Mouse (Mus musculus): ENCODE data around the gene Uckl1. TPM values are rescaled to one million over a fixed set of nuclear protein-coding genes. Genes with fewer than 3 reads are reported as not detected.

The Uckl1 gene
- polyA plus RNA-seq, 1 experiment from 2014 or later, result 38.3 TPM

DNA sequence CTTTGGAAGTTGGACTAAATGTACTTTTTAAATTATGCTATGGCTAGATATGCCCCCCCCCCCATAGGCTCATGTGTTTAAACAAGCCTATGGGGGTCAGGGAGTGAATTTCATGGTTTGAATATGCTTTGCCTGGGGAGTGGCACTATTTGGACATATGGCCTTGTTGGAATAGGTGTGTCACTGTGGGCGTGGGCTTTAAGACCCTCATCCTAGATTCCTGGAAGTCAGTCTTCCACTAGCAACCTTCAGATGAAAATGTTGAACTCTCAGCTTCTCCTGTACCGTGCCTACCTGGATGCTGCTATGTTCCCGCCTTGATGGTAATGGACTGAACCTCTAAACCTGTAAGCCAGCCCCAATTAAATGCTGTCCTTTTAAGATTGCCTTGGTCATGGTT is 52.1 kb downstream of the Uckl1 start:
- H3K36me3 ChIP-seq (ENCODE audit: insufficient read depth), result peaks cover 24% of the 10 kb centered on the region; the same call in 1 of the 2 replicates
- H3K9ac ChIP-seq, result no peak overlapping the region
- no peak for DNase-seq
- no peaks in the 10 kb centered on the region for H3K4me1 ChIP-seq (ENCODE audit: insufficient read depth)
- TF ChIP-seq CTCF (IDR thresholded peaks at IDR 0.05; ENCODE audit: low read depth), result no peak
- no peak overlapping the region for H3K27ac ChIP-seq (ENCODE audit: low read depth)
- WGBS, result 92% methylated on average over 3 of the region's 3 CpGs
- no peak overlapping the region for H3K4me2 ChIP-seq
- H3K4me3 ChIP-seq (ENCODE audit: low read depth, low read length), result no peak overlapping the region
- ATAC-seq (ENCODE audit: insufficient read depth), result no peak
- H3K27me3 ChIP-seq (ENCODE audit: insufficient read depth, low read length), result no peaks in the 10 kb centered on the region
- no peaks in the 10 kb centered on the region; the same call in 1 of the 2 replicates for H3K9me3 ChIP-seq (ENCODE audit: low read depth, low read length)

DNA sequence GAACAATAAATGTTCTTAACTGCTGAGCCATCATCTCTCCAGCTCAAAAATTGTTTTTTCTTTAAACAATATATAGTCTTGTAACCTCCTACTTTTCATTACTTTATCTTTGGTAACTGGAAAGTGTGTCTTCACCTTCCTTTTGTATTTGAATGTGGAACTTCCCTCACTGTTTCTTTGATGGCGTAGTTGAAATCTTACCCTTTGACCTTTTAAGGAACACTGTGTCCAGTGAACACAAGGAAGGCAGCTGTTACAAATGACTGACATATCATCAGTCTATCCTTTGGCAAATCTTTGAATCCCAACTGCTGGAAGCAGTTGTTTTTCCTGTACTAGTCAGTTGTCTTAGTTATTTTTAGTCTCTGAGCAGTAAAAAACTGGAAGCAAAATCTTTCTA is 55.6 kb downstream of the Uckl1 start:
- H3K4me2 ChIP-seq, result no peak overlapping the region
- H3K4me3 ChIP-seq (ENCODE audit: low read depth, low read length), result no peak overlapping the region
- no peak overlapping the region for H3K9ac ChIP-seq
- TF ChIP-seq CTCF (IDR thresholded peaks at IDR 0.05; ENCODE audit: low read depth), result no peak
- no peaks in the 10 kb centered on the region for H3K4me1 ChIP-seq (ENCODE audit: insufficient read depth)
- H3K36me3 ChIP-seq (ENCODE audit: insufficient read depth), result peaks cover 26% of the 10 kb centered on the region; the same call in 1 of the 2 replicates
- no peaks in the 10 kb centered on the region for H3K27me3 ChIP-seq (ENCODE audit: insufficient read depth, low read length)
- ATAC-seq (ENCODE audit: insufficient read depth), result no peak
- DNase-seq, result no peak
- H3K9me3 ChIP-seq (ENCODE audit: low read depth, low read length), result no peaks in the 10 kb centered on the region; the same call in 1 of the 2 replicates
- WGBS, result 86% methylated on average over 1 of the region's 1 CpGs
- no peak overlapping the region for H3K27ac ChIP-seq (ENCODE audit: low read depth)

DNA sequence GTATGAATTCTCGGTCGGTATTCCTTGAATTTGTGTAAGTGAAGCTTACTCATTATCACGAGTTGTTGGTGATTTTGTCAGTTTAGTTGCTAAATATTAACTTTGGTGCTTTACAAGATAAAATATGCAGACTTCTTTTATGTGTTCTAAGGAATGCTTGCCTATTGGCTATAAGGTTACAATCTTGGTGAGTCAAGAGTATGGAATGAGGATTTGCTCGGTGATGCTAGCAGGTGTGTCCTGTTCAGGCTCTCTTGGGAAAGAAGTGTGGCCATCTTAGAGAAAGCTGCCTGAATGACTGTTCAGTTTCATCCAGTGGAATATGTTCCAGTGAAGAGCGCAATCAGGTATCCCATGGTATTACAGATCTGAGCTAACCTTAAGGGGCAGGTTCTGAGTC is 59.2 kb downstream of the Uckl1 start:
- Histone ChIP-seq H3K9ac (no peak overlapping the region), H3K4me2 (no peak overlapping the region), H3K4me1 (ENCODE audit: insufficient read depth) (0 out of 2 replicates have a peak, but pooled peaks cover 6% of the 10 kb centered on the region), H3K27me3 (ENCODE audit: insufficient read depth, low read length) (no peaks in the 10 kb centered on the region), H3K9me3 (ENCODE audit: low read depth, low read length) (no peaks in the 10 kb centered on the region; the same call in 1 of the 2 replicates), H3K36me3 (ENCODE audit: insufficient read depth) (peaks cover 25% of the 10 kb centered on the region; the same call in 1 of the 2 replicates), H3K4me3 (ENCODE audit: low read depth, low read length) (no peak overlapping the region), H3K27ac (ENCODE audit: low read depth) (peak overlapping the region; percentile 65)
- DNase-seq (no peak), ATAC-seq (ENCODE audit: insufficient read depth) (no peak)
- 78% methylated on average over 5 of the region's 5 CpGs for WGBS
- no peak for TF ChIP-seq CTCF (IDR thresholded peaks at IDR 0.05; ENCODE audit: low read depth)

DNA sequence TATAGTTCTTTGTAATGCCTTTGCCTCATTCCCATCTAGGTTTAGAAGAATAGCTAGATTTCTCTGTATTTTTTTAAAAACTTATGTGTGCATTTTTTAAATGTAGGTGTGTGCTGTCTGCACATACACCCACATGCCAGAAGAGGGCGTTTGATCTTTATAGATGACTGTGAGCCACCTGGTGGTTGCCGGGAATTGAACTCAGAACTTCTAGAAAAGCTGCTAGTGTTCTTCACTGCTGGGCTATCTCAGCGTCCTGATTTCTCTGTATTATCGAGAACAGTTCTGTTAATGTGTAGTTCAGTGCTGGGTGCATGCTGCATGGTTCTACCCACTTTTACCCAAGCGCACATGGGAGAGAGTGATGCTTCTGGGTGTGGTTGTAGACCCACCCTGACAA is 61.9 kb downstream of the Uckl1 start:
- Histone ChIP-seq H3K9ac (no peak overlapping the region; the same call in 1 of the 2 replicates), H3K27me3 (ENCODE audit: insufficient read depth, low read length) (no peaks in the 10 kb centered on the region), H3K4me2 (no peak overlapping the region), H3K9me3 (ENCODE audit: low read depth, low read length) (no peaks in the 10 kb centered on the region), H3K4me1 (ENCODE audit: insufficient read depth) (peaks cover 11% of the 10 kb centered on the region; the same call in 1 of the 2 replicates), H3K27ac (ENCODE audit: low read depth) (no peak overlapping the region), H3K4me3 (ENCODE audit: low read depth, low read length) (no peak overlapping the region), H3K36me3 (ENCODE audit: insufficient read depth) (peaks cover 18% of the 10 kb centered on the region; the same call in 1 of the 2 replicates)
- no peak for ATAC-seq (ENCODE audit: insufficient read depth)
- TF ChIP-seq CTCF (IDR thresholded peaks at IDR 0.05; ENCODE audit: low read depth), result peak; percentile 55
- DNase-seq, result peak; percentile 56
- WGBS, result 72% methylated on average over 5 of the region's 5 CpGs

DNA sequence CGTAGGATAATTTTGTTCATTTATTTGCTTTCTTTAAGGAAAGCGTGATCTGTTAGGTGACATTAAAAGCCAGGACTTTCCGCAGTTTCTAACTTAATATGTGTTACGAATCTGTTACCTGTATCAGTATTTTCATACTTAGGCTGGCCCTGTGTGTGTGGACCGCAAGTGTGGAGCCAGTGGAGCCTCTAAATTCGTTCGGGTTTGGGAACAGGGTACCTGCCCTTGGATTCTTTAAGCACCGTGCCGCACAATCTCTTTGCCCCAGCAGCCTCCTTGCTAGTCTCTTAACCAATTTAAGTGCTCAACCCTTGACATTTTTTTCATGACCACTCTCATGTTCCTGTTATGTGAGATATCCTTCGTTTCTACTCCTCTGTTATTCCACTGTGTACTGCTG is 63.2 kb downstream of the Uckl1 start:
- Histone ChIP-seq H3K36me3 (ENCODE audit: insufficient read depth) (peaks cover 26% of the 10 kb centered on the region), H3K9me3 (ENCODE audit: low read depth, low read length) (no peaks in the 10 kb centered on the region), H3K4me3 (ENCODE audit: low read depth, low read length) (peak overlapping the region; percentile 96), H3K27ac (ENCODE audit: low read depth) (no peak overlapping the region), H3K4me1 (ENCODE audit: insufficient read depth) (peaks cover 11% of the 10 kb centered on the region; the same call in 1 of the 2 replicates), H3K9ac (peak overlapping the region; percentile 93), H3K27me3 (ENCODE audit: insufficient read depth, low read length) (no peaks in the 10 kb centered on the region), H3K4me2 (peak overlapping the region; percentile 82)
- WGBS, result 35% methylated on average over 10 of the region's 10 CpGs
- ATAC-seq (ENCODE audit: insufficient read depth) (no peak), DNase-seq (peak; percentile 9)
- no peak for TF ChIP-seq CTCF (IDR thresholded peaks at IDR 0.05; ENCODE audit: low read depth)

DNA sequence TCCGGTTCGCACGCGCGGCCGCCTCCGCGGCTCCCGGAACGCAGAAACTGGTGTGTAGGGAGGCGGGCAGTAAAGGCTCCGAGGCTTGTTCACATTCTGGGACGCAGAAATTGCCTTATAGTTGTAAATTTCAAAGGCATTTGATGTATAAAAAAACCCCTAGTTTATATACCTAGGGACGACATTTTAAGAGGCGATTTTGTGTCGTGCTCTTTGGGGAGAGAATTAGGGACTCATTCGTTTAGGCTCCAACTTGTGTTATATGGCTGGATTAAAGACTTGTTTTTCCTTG is 63.8 kb downstream of the Uckl1 start:
- Histone ChIP-seq H3K36me3 (ENCODE audit: insufficient read depth) (peaks cover 32% of the 10 kb centered on the region), H3K9ac (peak overlapping the region; percentile 93), H3K4me2 (peak overlapping the region; percentile 82), H3K9me3 (ENCODE audit: low read depth, low read length) (no peaks in the 10 kb centered on the region), H3K4me1 (ENCODE audit: insufficient read depth) (peaks cover 11% of the 10 kb centered on the region; the same call in 1 of the 2 replicates), H3K4me3 (ENCODE audit: low read depth, low read length) (peak overlapping the region; percentile 96), H3K27me3 (ENCODE audit: insufficient read depth, low read length) (no peaks in the 10 kb centered on the region), H3K27ac (ENCODE audit: low read depth) (peak overlapping the region; percentile 98)
- TF ChIP-seq CTCF (IDR thresholded peaks at IDR 0.05; ENCODE audit: low read depth), result no peak
- ATAC-seq (ENCODE audit: insufficient read depth) (no peak), DNase-seq (no peak)
- WGBS, result 0% methylated on average over 17 of the region's 17 CpGs

DNA sequence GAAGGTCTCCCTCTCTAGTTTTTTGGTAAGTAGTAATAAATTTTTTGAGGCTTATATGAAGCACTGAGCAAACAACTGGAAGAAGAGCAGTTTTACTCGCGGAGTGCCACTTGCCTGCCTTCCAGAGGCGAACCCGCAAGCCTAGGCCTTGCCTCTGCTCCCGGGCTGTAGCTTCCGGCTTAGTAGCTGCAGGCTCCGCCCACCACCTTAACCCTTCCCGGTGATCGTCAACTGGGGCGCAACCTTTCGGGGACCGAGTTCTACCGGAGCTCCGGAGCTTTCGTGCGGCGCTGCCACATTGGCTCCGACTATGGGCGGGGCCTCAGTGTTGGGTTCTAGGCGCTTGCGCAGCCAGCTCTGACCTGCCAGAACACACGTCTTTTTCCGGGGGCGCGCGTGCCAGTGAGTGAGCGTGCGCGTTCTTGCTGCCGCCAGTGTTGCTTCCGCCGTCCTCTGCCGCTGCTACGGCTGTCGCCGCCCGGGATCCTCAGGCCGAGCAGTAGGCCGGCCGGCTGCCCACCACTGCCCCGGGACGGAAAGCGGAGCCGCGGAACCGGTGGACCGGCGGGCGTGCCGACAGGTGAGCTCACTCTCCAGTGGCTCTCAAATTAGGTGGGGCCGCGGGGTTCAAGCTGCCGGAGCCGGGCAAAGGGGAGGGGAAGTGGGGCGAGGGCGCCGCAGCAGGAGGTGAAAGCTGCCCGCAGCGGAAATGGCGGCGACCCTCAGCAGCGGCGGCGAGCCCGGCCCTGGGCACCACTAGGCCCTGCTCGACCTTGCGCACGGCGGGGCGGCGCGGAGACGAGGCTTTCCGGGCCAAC is 64.4 kb downstream of the Uckl1 start, which contains the start of gene Dnajc5:
Gene Dnajc5 (plus strand): TSS at position 368 of the 818 bp plus-strand sequence.
- H3K4me2 ChIP-seq, result peak within 1 kb of the TSS; percentile 82
- H3K27ac ChIP-seq (ENCODE audit: low read depth), result peak within 1 kb of the TSS; percentile 98
- WGBS, result under 1% methylated on average over 74 of the region's 74 CpGs
- TF ChIP-seq CTCF (IDR thresholded peaks at IDR 0.05; ENCODE audit: low read depth), result no peak
- H3K4me1 ChIP-seq (ENCODE audit: insufficient read depth), result peaks cover 11% of the 10 kb centered on the region; the same call in 1 of the 2 replicates
- DNase-seq (peak; percentile 99), ATAC-seq (ENCODE audit: insufficient read depth) (peak; percentile 98)
- no peaks in the 10 kb centered on the region for H3K27me3 ChIP-seq (ENCODE audit: insufficient read depth, low read length)
- peaks cover 37% of the 10 kb centered on the region for H3K36me3 ChIP-seq (ENCODE audit: insufficient read depth)
- H3K9ac ChIP-seq, result peak within 1 kb of the TSS; percentile 93
- no peaks in the 10 kb centered on the region for H3K9me3 ChIP-seq (ENCODE audit: low read depth, low read length)
- peak within 1 kb of the TSS; percentile 96 for H3K4me3 ChIP-seq (ENCODE audit: low read depth, low read length)
